Mouse (Mus musculus): ENCODE data around the gene Tfpt. TPM values are rescaled to one million over a fixed set of nuclear protein-coding genes. Genes with fewer than 3 reads are reported as not detected.

Gene Tfpt
- 6.4 TPM in 2 replicates for polyA plus RNA-seq (2012; rRNA removed; ENCODE audit: low replicate concordance)

DNA sequence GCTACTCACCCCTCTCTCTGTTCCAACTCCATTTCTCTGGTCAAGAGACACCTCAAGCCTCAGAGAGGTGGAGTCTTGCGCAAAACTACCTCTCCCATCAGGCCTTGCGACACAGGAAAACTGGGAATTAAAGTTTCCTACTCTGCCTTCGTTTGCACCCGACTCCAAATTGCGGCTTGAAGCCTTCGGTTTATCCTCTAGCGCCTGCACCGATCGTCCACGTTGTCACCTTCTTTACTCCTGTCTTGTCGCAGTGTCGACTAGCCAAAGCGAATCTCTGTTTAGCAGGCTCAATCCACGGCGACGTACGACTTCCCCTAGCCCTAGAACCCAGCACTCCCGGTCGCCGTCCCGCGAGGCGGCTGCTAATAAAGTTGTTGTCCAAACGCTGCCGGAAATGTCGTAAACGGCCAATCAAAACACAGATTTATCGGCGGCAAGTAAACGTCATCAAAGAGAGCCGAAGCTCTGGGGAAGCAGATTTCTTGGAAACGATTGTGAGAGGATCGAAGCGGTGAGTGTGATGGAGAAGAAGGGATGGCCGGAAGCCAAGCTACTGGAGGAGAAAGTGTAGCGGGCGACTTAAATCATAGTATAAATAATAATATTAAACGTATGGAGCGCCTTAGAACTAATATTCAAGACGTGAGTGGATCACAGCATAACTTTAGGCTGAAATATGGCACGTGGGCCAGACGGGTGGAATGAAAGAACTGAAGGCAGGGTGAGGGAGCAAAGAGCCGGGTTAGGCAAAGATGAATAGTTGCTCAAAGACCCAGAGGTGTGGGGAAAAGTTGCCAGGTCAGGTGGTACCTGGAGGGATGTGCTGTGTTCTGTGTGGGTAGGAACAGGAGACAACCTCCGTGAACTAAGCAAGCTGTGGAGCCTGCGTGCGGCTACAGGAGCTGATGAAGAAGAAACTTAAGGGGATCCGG is at the start of gene Tfpt, which contains the start of gene Prpf31:
Gene Tfpt, minus strand, starts transcription at position 387 of the 935 bp plus-strand sequence.
Gene Prpf31, plus strand, starts transcription at position 443 of the 935 bp plus-strand sequence.

DNA sequence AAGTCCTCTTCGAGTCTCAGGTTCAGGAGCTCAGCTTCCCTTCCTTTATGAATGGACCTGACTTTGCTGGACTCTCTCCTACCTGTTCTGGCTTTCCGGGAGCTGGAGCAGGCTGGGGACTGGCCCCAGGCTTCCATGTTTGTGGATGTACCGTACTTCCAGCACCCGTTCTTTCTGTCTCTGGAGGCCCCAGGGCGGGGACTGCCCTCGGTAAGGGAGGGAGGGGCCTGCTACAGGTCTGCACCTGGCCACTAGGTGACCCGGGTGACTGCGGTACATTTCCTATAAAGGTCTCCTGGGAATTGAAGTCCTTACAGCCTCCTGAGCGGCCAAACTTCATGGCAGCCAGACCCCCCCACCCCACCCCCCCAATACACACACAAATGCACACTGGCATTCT is 47.6 kb upstream of the Tfpt start, which contains the start of gene Tmc4:
Gene Tmc4, minus strand, starts transcription at position 212 of the 400 bp plus-strand sequence.

DNA sequence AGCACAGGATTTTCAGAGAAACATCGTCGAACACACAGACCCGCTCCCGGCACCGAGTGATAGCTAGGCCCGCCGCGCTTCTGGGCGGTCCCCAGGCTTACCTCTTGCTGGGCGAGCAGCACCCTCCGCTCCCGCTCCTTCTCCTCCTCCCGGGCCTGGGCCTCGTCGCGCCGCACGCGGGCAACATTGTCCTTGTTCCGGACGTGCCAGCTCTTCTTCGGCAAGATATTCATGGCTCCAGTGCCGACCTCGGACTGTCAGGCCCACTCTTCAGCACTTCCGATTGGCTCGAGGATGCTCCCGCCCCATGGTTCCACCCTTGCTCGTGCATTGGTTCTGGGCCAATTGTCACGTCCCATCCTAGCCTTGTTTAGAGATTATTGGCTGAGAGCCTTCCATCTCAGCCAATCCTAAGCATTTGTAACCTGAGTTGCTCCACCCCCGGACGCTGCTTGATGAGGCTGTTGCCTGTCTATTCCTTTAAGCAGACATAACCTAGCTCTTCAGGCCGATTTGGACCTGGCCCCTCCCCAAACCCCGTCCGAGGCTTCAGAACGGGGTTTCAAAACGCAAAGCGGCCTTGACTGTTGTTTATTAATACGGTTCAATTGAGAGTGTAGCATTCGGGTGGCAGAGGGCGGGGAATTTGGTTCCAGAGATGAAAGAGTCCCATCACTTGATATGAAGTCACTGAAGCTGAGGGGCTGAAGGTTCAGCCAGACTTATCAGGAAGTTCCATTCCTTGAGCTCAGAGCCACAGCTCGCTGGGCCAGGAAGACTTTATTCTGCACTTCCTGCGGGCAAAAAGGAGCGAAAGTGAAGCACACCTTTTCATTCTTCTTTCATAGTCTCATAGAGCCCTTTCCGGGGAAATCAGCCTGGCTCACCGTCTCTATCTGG is 35.7 kb upstream of the Tfpt start, which contains the start of gene Leng1:
Gene Leng1, minus strand, starts transcription at position 626 of the 900 bp plus-strand sequence.

GRCm38 (mm10) chr7:3644672-3645487 is 15.2 kb upstream of the Tfpt start, which contains the start of gene Cnot3:
Cnot3 (plus strand) TSS chr7:3645268.

DNA sequence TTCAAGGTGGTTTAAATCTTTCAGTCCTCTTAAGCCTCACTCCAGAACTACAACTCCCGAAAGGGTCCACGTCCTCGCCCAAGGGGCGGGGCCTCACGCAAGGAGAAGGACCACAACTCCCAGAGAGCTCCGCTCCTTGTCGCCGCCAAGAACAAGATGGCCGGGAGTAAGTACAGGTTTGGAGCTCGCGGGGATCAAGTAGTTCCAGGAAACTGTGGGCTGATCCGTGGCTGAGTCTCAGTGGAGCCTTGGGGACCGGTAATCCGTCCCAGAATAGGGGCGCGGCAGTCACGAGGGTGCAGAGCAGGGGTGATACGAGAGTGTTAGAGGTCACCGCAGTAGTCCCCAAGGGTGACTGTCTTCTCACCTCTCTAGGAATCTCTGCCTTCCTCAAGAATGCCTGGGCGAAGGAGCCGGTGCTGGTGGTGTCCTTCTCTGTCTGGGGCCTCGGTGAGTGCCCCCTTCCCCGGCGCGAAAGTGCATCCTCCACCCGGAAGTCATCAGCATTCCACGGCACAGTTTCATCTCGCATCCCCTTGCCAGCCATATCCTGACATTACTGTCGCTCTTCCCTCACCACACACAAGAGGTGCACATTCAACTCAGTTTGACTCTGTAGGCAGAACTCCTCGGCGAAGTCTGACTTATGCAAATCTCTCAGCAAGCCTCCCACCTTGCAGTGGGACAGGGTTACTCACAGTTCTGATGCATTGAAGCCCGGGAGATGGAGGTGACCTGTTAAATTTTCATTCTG is 12.3 kb downstream of the Tfpt start, which contains the start of gene Ndufa3:
Gene Ndufa3, plus strand, starts transcription at position 132 of the 754 bp plus-strand sequence.

GRCm38 (mm10) chr7:3616057-3616388 is 13.7 kb downstream of the Tfpt start, which contains the start of gene Oscar:
Oscar (minus strand) TSS chr7:3616157.

Other genes starting within 250 kb of the Tfpt start
- 0.09 and 0.54 TPM in 2 replicates for gene Cacng8, start 239.2 kb downstream of the Tfpt start, polyA plus RNA-seq (2012; rRNA removed; ENCODE audit: low replicate concordance)
- gene Cacng6, start 205.7 kb downstream of the Tfpt start, polyA plus RNA-seq (2012; rRNA removed; ENCODE audit: low replicate concordance): 26.9 TPM in 1 of 2 replicates, not detected in the other
- 0.36 and 0.72 TPM in 2 replicates for gene Tarm1, start 127.3 kb downstream of the Tfpt start, polyA plus RNA-seq (2012; rRNA removed; ENCODE audit: low replicate concordance)
- gene Oscar, start 13.8 kb downstream of the Tfpt start, polyA plus RNA-seq (2012; rRNA removed; ENCODE audit: low replicate concordance): 0.49 and 0.59 TPM in 2 replicates
- gene Ndufa3, start 12.6 kb downstream of the Tfpt start, polyA plus RNA-seq (2012; rRNA removed; ENCODE audit: low replicate concordance): 235 and 511 TPM in 2 replicates
- gene Prpf31, start 56 bp upstream of the Tfpt start, polyA plus RNA-seq (2012; rRNA removed; ENCODE audit: low replicate concordance): 22.8 and 32.4 TPM in 2 replicates
- gene Cnot3, start 15.3 kb upstream of the Tfpt start, polyA plus RNA-seq (2012; rRNA removed; ENCODE audit: low replicate concordance): 52.9 and 87.1 TPM in 2 replicates
- gene Leng1, start 35.9 kb upstream of the Tfpt start, polyA plus RNA-seq (2012; rRNA removed; ENCODE audit: low replicate concordance): 3.4 and 3.5 TPM in 2 replicates
- 55.3 and 61.9 TPM in 2 replicates for gene Tmc4, start 47.6 kb upstream of the Tfpt start, polyA plus RNA-seq (2012; rRNA removed; ENCODE audit: low replicate concordance)
- gene Tsen34, start 62.9 kb upstream of the Tfpt start, polyA plus RNA-seq (2012; rRNA removed; ENCODE audit: low replicate concordance): 117 and 137 TPM in 2 replicates
- gene Mboat7, start 63.6 kb upstream of the Tfpt start, polyA plus RNA-seq (2012; rRNA removed; ENCODE audit: low replicate concordance): 60.3 and 80.5 TPM in 2 replicates
- 986 and 1,597 TPM in 2 replicates for gene Rps9, start 74.1 kb upstream of the Tfpt start, polyA plus RNA-seq (2012; rRNA removed; ENCODE audit: low replicate concordance)
- gene Pirb, start 90.5 kb upstream of the Tfpt start, polyA plus RNA-seq (2012; rRNA removed; ENCODE audit: low replicate concordance): 39.9 and 67.0 TPM in 2 replicates
- 1.3 and 2.1 TPM in 2 replicates for gene Gm15448, start 195.8 kb upstream of the Tfpt start, polyA plus RNA-seq (2012; rRNA removed; ENCODE audit: low replicate concordance)
- gene Pira2, start 215.1 kb upstream of the Tfpt start, polyA plus RNA-seq (2012; rRNA removed; ENCODE audit: low replicate concordance): 2.3 and 4.5 TPM in 2 replicates

Data from mammary gland, adult 2 months (tissue).